Comparison of ENCODE assay signal across 8 mouse cellular contexts in genomic region chr11:117177303-117177979, GRCm38 (mm10). TPM values are rescaled to one million over a fixed set of nuclear protein-coding genes. Genes with fewer than 3 reads are reported as not detected.
DNase-seq lines count a peak whose midpoint lies in the region; ATAC-seq and TF ChIP-seq lines count a peak whose summit lies in the region.

No protein-coding gene starts in this region.

- H3K27ac ChIP-seq in cortical plate, adult 2 months (ENCODE audit: insufficient read depth, low read length), result no peak overlapping the region
- no peak overlapping the region for H3K27ac ChIP-seq in midbrain, embryonic 13.5 days

- 0 out of 2 replicates have a peak, but pooled peaks cover 3% of the 10 kb centered on the region for H3K4me1 ChIP-seq in cortical plate, adult 2 months (ENCODE audit: control insufficient read depth, insufficient read depth, low read length)
- peaks cover 14% of the 10 kb centered on the region for H3K4me1 ChIP-seq in midbrain, embryonic 13.5 days (replicated peaks)

- ATAC-seq in midbrain, embryonic 13.5 days, result peak; percentile 87
- ATAC-seq in inflammation-experienced regulatory T-cells, adult 6 months, result no peak

- no peak overlapping the region for H3K4me2 ChIP-seq in midbrain, embryonic 13.5 days (replicated peaks)

- H3K9ac ChIP-seq in midbrain, embryonic 13.5 days (replicated peaks), result no peak overlapping the region

- 58% methylated on average over 9 of the region's 11 CpGs for WGBS in midbrain, embryonic 13.5 days

- no peaks in the 10 kb centered on the region for H3K27me3 ChIP-seq in midbrain, embryonic 13.5 days

- no peak for TF ChIP-seq POLR2A in cortical plate, adult 2 months (IDR thresholded peaks at IDR 0.05; ENCODE audit: extremely low read depth, insufficient read depth, low read length)

- H3K36me3 ChIP-seq in midbrain, embryonic 13.5 days, result no peaks in the 10 kb centered on the region

- TF ChIP-seq CTCF in cortical plate, adult 2 months (IDR thresholded peaks at IDR 0.05; ENCODE audit: extremely low read depth, insufficient read depth, low read length), result peak; percentile 97

- peak; percentile 94 to 96 for DNase-seq in adrenal gland, adult 18-20 months (ENCODE audit: low spot score in 2 of 2)
- DNase-seq in gastrocnemius, postnatal 36 days, result peak; percentile 88 to 91
- peak; percentile 85 for DNase-seq in kidney, adult 11 months
- peak; percentile 95 for DNase-seq in left cerebral cortex, postnatal 4 days
- peak; percentile 86 for DNase-seq in skeletal muscle tissue, adult 2 months (ENCODE audit: low read depth, low spot score)

- H3K9me3 ChIP-seq in midbrain, embryonic 13.5 days, result peaks cover 18% of the 10 kb centered on the region

- intact Hi-C loops in gastrocnemius, postnatal 36 days (cut with DNase I), result loop anchor here (1.0 to 10.0 kb wide), 2 partner anchors 105 to 283 kb away; no protein-coding TSS in a partner anchor
- intact Hi-C loops in left cerebral cortex, postnatal 4 days (cut with DNase I), result loop anchor here (2.0 to 10.0 kb wide), 2 partner anchors 107 to 293 kb away; no protein-coding TSS in a partner anchor

- no peak overlapping the region for H3K4me3 ChIP-seq in cortical plate, adult 2 months (ENCODE audit: insufficient read depth, low read length)
- no peak overlapping the region for H3K4me3 ChIP-seq in midbrain, embryonic 13.5 days (replicated peaks)

RNA-seq across cellular contexts. Expression of gene Sept9, which starts 22.0 kb away (rescaled TPM):
- 100 to 1,000 TPM; 107 to 123 TPM for total RNA-seq in adrenal gland, adult 18-20 months (2021)
- polyA plus RNA-seq in cortical plate, adult 2 months (2012; rRNA removed), result 34.6 and 36.9 TPM in 2 replicates
- total RNA-seq in gastrocnemius, postnatal 36 days (2021), result 10 to 100 TPM; 11.3 to 14.2 TPM
- total RNA-seq in left cerebral cortex, postnatal 4 days (2021), result 100 to 1,000 TPM in 1 of 2 experiments, 10 to 100 TPM in 1; 94.9 to 103 TPM
- 121 and 125 TPM in 2 replicates for polyA plus RNA-seq in midbrain, embryonic 13.5 days (2015; fragmentation: Nextera tagmentation; extraction: Ambion mirVana)
- polyA plus RNA-seq in inflammation-experienced regulatory T-cells, adult 6 months (2017; shearing (Covaris generic)), result 100 to 1,000 TPM; 313 to 340 (median 332) TPM

Comparison
In these comparisons a context has a peak if more than half of its experiments do, and no peak if none do; other contexts are left out.
1. RNA of gene Sept9, which starts 22.0 kb away (total RNA-seq): 107 to 123 TPM in adrenal gland, adult 18-20 months and 94.9 to 103 TPM in left cerebral cortex, postnatal 4 days; 11.3 to 14.2 TPM in gastrocnemius, postnatal 36 days; every median in the first group is over 4 times any median in the second.
2. Peak in every context shown above with its lines, with median percentiles within 50 percentile points of each other: DNase-seq.